Mouse (Mus musculus) ES-E14 (cell line): ENCODE measurements around the gene Nelfb.

Experiments
- CHD2 ChIP-seq: IDR thresholded peaks from 2 replicates; pipeline ENCODE4 v1.6.1; 2014; ENCODE audit warnings: mild to moderate bottlenecking, low read depth, low read length, inconsistent platforms
- MAFK ChIP-seq: IDR thresholded peaks from 2 replicates; pipeline ENCODE4 v1.6.1; 2014; ENCODE audit warnings: mild to moderate bottlenecking, low read depth, low read length, inconsistent platforms; ENCODE audit not compliant: insufficient read depth
- ZNF384 ChIP-seq: IDR thresholded peaks from 2 replicates; pipeline ENCODE4 v1.6.1; 2012; ENCODE audit warnings: low read depth, low read length, inconsistent platforms

DNA sequence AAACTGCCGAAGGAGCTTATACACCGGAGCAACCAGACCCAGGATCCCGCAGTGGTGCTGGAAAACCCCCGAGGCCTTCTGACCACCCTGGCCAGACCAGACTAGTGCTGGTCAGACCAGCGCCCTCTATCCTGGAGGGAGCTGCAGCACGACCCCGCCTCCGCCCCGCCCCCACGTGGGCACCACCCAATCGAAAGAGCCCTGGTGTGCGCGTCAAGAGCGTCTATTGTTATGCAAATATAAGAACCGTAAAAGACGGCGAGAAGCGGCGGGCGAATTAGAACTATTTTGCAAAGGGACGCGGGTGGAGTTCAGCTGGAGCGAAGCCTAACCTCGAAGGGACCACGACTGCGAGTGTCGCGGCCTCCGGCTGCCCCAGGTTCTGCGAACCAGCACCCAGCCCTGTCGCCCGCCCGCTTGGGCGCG lies 30.8 kb downstream of the Nelfb start, which contains the start of gene Nrarp:
- no peak for TF ChIP-seq MAFK
- no peak for TF ChIP-seq CHD2
- TF ChIP-seq ZNF384: no peak
